Mouse (Mus musculus) MEL (cell line): ENCODE data around the gene Snapc2. TPM values are rescaled to one million over a fixed set of nuclear protein-coding genes. Genes with fewer than 3 reads are reported as not detected.

Experiments
- DNase-seq: peaks from one replicate; pipeline ENCODE4 v3.0.0; 2011; ENCODE audit warnings: low read depth, low spot score
- H3K27ac ChIP-seq: 2 replicates; pipeline ENCODE4 v1.5.1; 2012; ENCODE audit warnings: low read depth, mild to moderate bottlenecking, control low read depth, low read length, moderate library complexity; ENCODE audit not compliant: control insufficient read depth
- H3K27me3 ChIP-seq, 2 experiments: fragments of 150-350 bp in 1 of 2; sonication (generic) in 1 of 2; 2 replicates each; pipeline ENCODE4 v1.6.1; 2012; ENCODE audit warnings: low read length in 2 of 2, mild to moderate bottlenecking in 2 of 2, improper control_type of control experiment in 1 of 2, moderate library complexity in 1 of 2; ENCODE audit not compliant: insufficient read depth in 2 of 2, control insufficient read depth in 1 of 2
- H3K36me3 ChIP-seq, 2 experiments: 2 replicates each; pipeline ENCODE4 v1.6.1; 2012 to 2014; ENCODE audit warnings: low read length in 2 of 2, improper control_type of control experiment in 1 of 2, inconsistent platforms in 1 of 2, mild to moderate bottlenecking in 1 of 2; ENCODE audit not compliant: insufficient read depth in 2 of 2, control insufficient read depth in 1 of 2
- H3K4me1 ChIP-seq, 2 experiments: fragments of 150-350 bp in 1 of 2; sonication (generic) in 1 of 2; 2 replicates each; pipeline ENCODE4 v1.6.1; 2012; ENCODE audit warnings: low read length in 2 of 2, improper control_type of control experiment in 1 of 2, mild to moderate bottlenecking in 1 of 2; ENCODE audit not compliant: insufficient read depth in 2 of 2, control insufficient read depth in 1 of 2
- H3K4me3 ChIP-seq, 2 experiments: fragments of 150-350 bp in 1 of 2; sonication (generic) in 1 of 2; 2 replicates each; pipeline ENCODE4 v1.5.1; 2012; ENCODE audit warnings: low read depth in 2 of 2, low read length in 2 of 2, mild to moderate bottlenecking in 2 of 2, moderate library complexity in 2 of 2, control low read depth in 1 of 2, improper control_type of control experiment in 1 of 2; ENCODE audit not compliant: control insufficient read depth in 1 of 2, insufficient read depth in 1 of 2
- H3K79me2 ChIP-seq: 2 replicates; pipeline ENCODE4 v1.6.1; 2012; ENCODE audit warnings: mild to moderate bottlenecking, low read length, moderate library complexity; ENCODE audit not compliant: control insufficient read depth, poor library complexity, insufficient read depth
- H3K9ac ChIP-seq: 2 replicates; pipeline ENCODE4 v1.6.1; 2012; ENCODE audit warnings: low read depth, mild to moderate bottlenecking, control low read depth, low read length, moderate library complexity; ENCODE audit not compliant: control insufficient read depth, poor library complexity, severe bottlenecking
- H3K9me3 ChIP-seq: fragments of 150-350 bp; sonication (generic); replicated peaks from 2 replicates; pipeline ENCODE4 v1.6.1; 2012; ENCODE audit warnings: mild to moderate bottlenecking, low read length, improper control_type of control experiment, moderate library complexity; ENCODE audit not compliant: insufficient read depth
- BHLHE40 ChIP-seq: IDR thresholded peaks from 2 replicates; pipeline ENCODE4 v1.6.1; 2012; ENCODE audit warnings: low read depth, mild to moderate bottlenecking, inconsistent platforms, low read length, improper control_type of control experiment, borderline replicate concordance
- CHD1 ChIP-seq: IDR thresholded peaks from 2 replicates; pipeline ENCODE4 v1.6.1; 2012; ENCODE audit warnings: low read depth, mild to moderate bottlenecking, inconsistent platforms, low read length, improper control_type of control experiment
- CHD2 ChIP-seq: IDR thresholded peaks from 2 replicates; pipeline ENCODE4 v1.6.1; 2011; ENCODE audit warnings: low read length, improper control_type of control experiment
- CTCF ChIP-seq, 3 experiments: IDR thresholded peaks in 2 of 3; conservative IDR thresholded peaks in 1 of 3; 2 replicates each; pipeline ENCODE4 v1.5.1; 2011 to 2012; ENCODE audit warnings: low read length in 3 of 3, low read depth in 2 of 3, mild to moderate bottlenecking in 2 of 3, improper control_type of control experiment in 1 of 3, inconsistent platforms in 1 of 3, mixed read lengths in 1 of 3, moderate library complexity in 1 of 3; ENCODE audit not compliant: control insufficient read depth in 1 of 3, insufficient read depth in 1 of 3, poor library complexity in 1 of 3, severe bottlenecking in 1 of 3
- E2F4 ChIP-seq: IDR thresholded peaks from 2 replicates; pipeline ENCODE4 v1.6.1; 2011; ENCODE audit warnings: low read depth, low read length, improper control_type of control experiment, borderline replicate concordance
- ELF1 ChIP-seq: IDR thresholded peaks from 2 replicates; pipeline ENCODE4 v1.6.1; 2014; ENCODE audit warnings: low read depth, mild to moderate bottlenecking, inconsistent platforms, low read length, improper control_type of control experiment, moderate library complexity
- EP300 ChIP-seq, 2 experiments: IDR thresholded peaks; 2 replicates each; pipeline ENCODE4 v1.6.1; 2011; ENCODE audit warnings: improper control_type of control experiment in 2 of 2, low read length in 2 of 2, low read depth in 1 of 2, mild to moderate bottlenecking in 1 of 2
- GABPA ChIP-seq: IDR thresholded peaks from 2 replicates; pipeline ENCODE4 v1.6.1; 2012; ENCODE audit warnings: low read depth, mild to moderate bottlenecking, inconsistent platforms, low read length, improper control_type of control experiment, moderate library complexity
- GATA1 ChIP-seq: IDR thresholded peaks from 2 replicates; pipeline ENCODE4 v1.6.1; 2011; ENCODE audit warnings: low read depth, low read length, improper control_type of control experiment
- HCFC1 ChIP-seq: IDR thresholded peaks from 2 replicates; pipeline ENCODE4 v1.6.1; 2012; ENCODE audit warnings: low read depth, mild to moderate bottlenecking, inconsistent platforms, low read length, improper control_type of control experiment, moderate library complexity
- KAT2A ChIP-seq: conservative IDR thresholded peaks from 2 replicates; pipeline ENCODE4 v1.6.1; 2012; ENCODE audit warnings: low read depth, low read length, improper control_type of control experiment, inconsistent platforms
- MAX ChIP-seq: IDR thresholded peaks from 2 replicates; pipeline ENCODE4 v1.6.1; 2011; ENCODE audit warnings: low read length, improper control_type of control experiment
- MAZ ChIP-seq: IDR thresholded peaks from 2 replicates; pipeline ENCODE4 v1.6.1; 2012; ENCODE audit warnings: low read depth, mild to moderate bottlenecking, inconsistent platforms, low read length, improper control_type of control experiment
- MEF2A ChIP-seq: IDR thresholded peaks from 2 replicates; pipeline ENCODE4 v1.6.1; 2014; ENCODE audit warnings: low read depth, mild to moderate bottlenecking, inconsistent platforms, low read length, improper control_type of control experiment; ENCODE audit not compliant: poor library complexity, insufficient replicate concordance, severe bottlenecking; ENCODE audit errors: extremely low read depth
- MXI1 ChIP-seq: IDR thresholded peaks from 2 replicates; pipeline ENCODE4 v1.6.1; 2011; ENCODE audit warnings: mild to moderate bottlenecking, low read depth, low read length, improper control_type of control experiment
- MYC ChIP-seq: IDR thresholded peaks from 2 replicates; pipeline ENCODE4 v1.6.1; 2011; ENCODE audit warnings: low read depth, mild to moderate bottlenecking, low read length, improper control_type of control experiment, moderate library complexity
- NELFE ChIP-seq: IDR thresholded peaks from 2 replicates; pipeline ENCODE4 v1.6.1; 2011; ENCODE audit warnings: low read depth, low read length, improper control_type of control experiment
- NRF1 ChIP-seq: IDR thresholded peaks from 2 replicates; pipeline ENCODE4 v1.6.1; 2014; ENCODE audit warnings: low read depth, mild to moderate bottlenecking, inconsistent platforms, low read length, improper control_type of control experiment, moderate library complexity; ENCODE audit not compliant: poor library complexity, insufficient read depth, severe bottlenecking
- POLR2A ChIP-seq, 2 experiments: IDR thresholded peaks; 2 replicates each; pipeline ENCODE4 v1.6.1; 2011 to 2012; ENCODE audit warnings: low read length in 2 of 2, mild to moderate bottlenecking in 2 of 2, control low read depth in 1 of 2, improper control_type of control experiment in 1 of 2, low read depth in 1 of 2, moderate library complexity in 1 of 2; ENCODE audit not compliant: control insufficient read depth in 1 of 2, insufficient read depth in 1 of 2, poor library complexity in 1 of 2
- POLR2AphosphoS2 ChIP-seq: IDR thresholded peaks from 2 replicates; pipeline ENCODE4 v1.6.1; 2011; ENCODE audit warnings: low read length, improper control_type of control experiment
- POLR2AphosphoS5 ChIP-seq: IDR thresholded peaks from 2 replicates; pipeline ENCODE4 v1.6.1; 2012; ENCODE audit warnings: low read depth, borderline replicate concordance, mild to moderate bottlenecking, inconsistent platforms, low read length, moderate library complexity, mixed read lengths
- RAD21 ChIP-seq: IDR thresholded peaks from 2 replicates; pipeline ENCODE4 v1.6.1; 2011; ENCODE audit warnings: mild to moderate bottlenecking, low read depth, low read length, improper control_type of control experiment
- RCOR1 ChIP-seq: IDR thresholded peaks from 2 replicates; pipeline ENCODE4 v1.6.1; 2012; ENCODE audit warnings: low read depth, mild to moderate bottlenecking, inconsistent platforms, low read length, improper control_type of control experiment
- SIN3A ChIP-seq: IDR thresholded peaks from 2 replicates; pipeline ENCODE4 v1.6.1; 2012; ENCODE audit warnings: low read length, improper control_type of control experiment, inconsistent platforms
- SMC3 ChIP-seq: IDR thresholded peaks from 2 replicates; pipeline ENCODE4 v1.6.1; 2011; ENCODE audit warnings: low read depth, low read length, improper control_type of control experiment
- TAL1 ChIP-seq: IDR thresholded peaks from 2 replicates; pipeline ENCODE4 v1.6.1; 2012; ENCODE audit warnings: mild to moderate bottlenecking, inconsistent platforms, low read length, moderate library complexity, mixed read lengths
- TBP ChIP-seq: IDR thresholded peaks from 2 replicates; pipeline ENCODE4 v1.8.0; 2011; ENCODE audit warnings: low read depth, low read length, improper control_type of control experiment
- TCF12 ChIP-seq: IDR thresholded peaks from 2 replicates; pipeline ENCODE4 v1.6.1; 2014; ENCODE audit warnings: low read depth, mild to moderate bottlenecking, inconsistent platforms, low read length, improper control_type of control experiment, moderate library complexity
- USF1 ChIP-seq: IDR thresholded peaks from 2 replicates; pipeline ENCODE4 v1.6.1; 2014; ENCODE audit warnings: low read depth, mild to moderate bottlenecking, inconsistent platforms, low read length, improper control_type of control experiment, moderate library complexity
- USF2 ChIP-seq, 2 experiments: IDR thresholded peaks; 2 replicates each; pipeline ENCODE4 v1.6.1; 2011 to 2012; ENCODE audit warnings: improper control_type of control experiment in 2 of 2, low read length in 2 of 2, borderline replicate concordance in 1 of 2, inconsistent platforms in 1 of 2, low read depth in 1 of 2, mild to moderate bottlenecking in 1 of 2; ENCODE audit not compliant: insufficient read depth in 1 of 2
- ZKSCAN1 ChIP-seq: IDR thresholded peaks from 2 replicates; pipeline ENCODE4 v1.6.1; 2012; ENCODE audit warnings: low read depth, mild to moderate bottlenecking, inconsistent platforms, low read length, improper control_type of control experiment, moderate library complexity
- ZMIZ1 ChIP-seq: IDR thresholded peaks from 2 replicates; pipeline ENCODE4 v1.6.1; 2012; ENCODE audit warnings: low read depth, mild to moderate bottlenecking, inconsistent platforms, low read length, improper control_type of control experiment, moderate library complexity
- ZNF384 ChIP-seq: IDR thresholded peaks from 2 replicates; pipeline ENCODE4 v1.6.1; 2012; ENCODE audit warnings: low read depth, mild to moderate bottlenecking, inconsistent platforms, low read length, improper control_type of control experiment
- polyA plus RNA-seq, 2 experiments: library from polyadenylated mRNA; stranded (reverse) in 1 of 2; unstranded in 1 of 2; fragments of >175 nt in 1 of 2; fragments of >200 nt in 1 of 2; gene quantifications; 2 replicates each; pipeline versions ENCODE4 v1.2.1 to v1.2.4; 2012; ENCODE audit warnings: low replicate concordance in 2 of 2, low read depth in 1 of 2; ENCODE audit not compliant: insufficient read length in 2 of 2, insufficient read depth in 1 of 2, missing spikeins in 1 of 2
- total RNA-seq: library from RNA; depleted of rRNA; stranded (reverse); fragments of 300-350 nt; gene quantifications from 2 replicates; pipeline ENCODE4 v1.2.3, GENCODE M21; 2012

The Snapc2 gene
- total and polyA plus RNA-seq, 3 experiments: 24.2 to 46.2 TPM; not detected in 1

DNA sequence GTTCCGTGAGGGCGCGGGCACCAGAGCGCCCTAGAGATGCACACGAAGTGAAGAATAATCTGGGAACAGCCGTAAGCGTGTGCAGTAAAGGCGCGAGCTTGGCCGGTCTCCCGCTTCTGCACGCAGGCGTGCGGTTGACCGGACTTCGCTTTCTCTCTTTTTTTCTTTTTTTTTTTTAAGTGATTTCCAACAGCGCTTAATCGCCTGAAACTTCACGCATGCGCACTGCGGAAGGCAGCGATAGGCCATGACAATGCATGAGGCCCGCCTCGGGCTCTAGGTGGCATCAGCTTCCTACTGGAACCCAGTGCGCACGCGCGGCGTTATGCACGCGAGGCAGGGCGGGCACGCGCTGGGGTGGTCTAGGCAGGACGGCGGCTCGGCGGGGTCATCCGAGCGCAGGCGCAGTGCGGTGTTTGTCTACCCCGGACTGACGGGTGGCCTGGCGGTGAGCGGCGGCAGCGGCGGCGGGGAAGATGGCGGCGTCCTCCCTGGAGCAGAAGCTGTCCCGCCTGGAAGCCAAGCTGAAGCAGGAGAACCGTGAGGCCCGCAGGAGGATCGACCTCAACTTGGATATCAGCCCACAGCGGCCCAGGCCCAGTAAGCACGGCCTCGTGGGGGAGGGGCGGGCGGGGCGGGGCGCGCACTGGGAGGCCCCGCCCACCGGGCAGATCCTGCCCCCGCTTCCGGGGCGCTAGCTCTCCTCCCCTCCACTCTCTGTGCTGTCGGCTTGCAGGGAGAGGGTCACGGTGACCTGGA, 14.3 kb upstream of the Snapc2 start, which contains the start of the genes Map2k7 and Gm49320:
Gene Map2k7, plus strand, starts transcription at position 307 of the 759 bp plus-strand sequence.
Gene Gm49320, plus strand, starts transcription at position 432 of the 759 bp plus-strand sequence.
- peak within 1 kb of the TSS; percentile 82 to 91 for H3K4me3 ChIP-seq
- no peaks in the 10 kb centered on the region for H3K9me3 ChIP-seq
- H3K27me3 ChIP-seq: no peaks in the 10 kb centered on the region
- H3K4me1 ChIP-seq: peaks cover 0 to 18% of the 10 kb centered on the region in 2 experiments; a peak in 2 of 4 replicates
- DNase-seq: peak; percentile 99
- peak within 1 kb of the TSS; percentile 93 for H3K27ac ChIP-seq
- TF ChIP-seq E2F4 (no peak), HCFC1 (peak; percentile 87), RCOR1 (no peak), MAZ (peak; percentile 92), NRF1 (peak; percentile 100), CTCF (IDR thresholded peaks at IDR 0.05 in 2 of 3, conservative IDR thresholded peaks at IDR 0.05 in 1 of 3; ENCODE audit: control insufficient read depth in 1 of 3, insufficient read depth in 1 of 3, low read depth in 2 of 3, low read length in 3 of 3, poor library complexity in 1 of 3, severe bottlenecking in 1 of 3) (peak in 2 of 3 experiments; percentile 41 to 47; a peak in 3 of 6 replicates), ELF1 (peak; percentile 70), GATA1 (peak; percentile 26; the same call in 1 of the 2 replicates), ZMIZ1 (peak; percentile 90), CHD2 (peak; percentile 43; the same call in 1 of the 2 replicates), ZNF384 (peak; percentile 98), POLR2AphosphoS5 (no peak; the same call in 1 of the 2 replicates), NELFE (peak; percentile 85), BHLHE40 (peak; percentile 75; the same call in 1 of the 2 replicates), POLR2A (IDR thresholded peaks at IDR 0.05; ENCODE audit: control insufficient read depth in 1 of 2, insufficient read depth in 1 of 2, low read depth in 1 of 2, low read length in 2 of 2, poor library complexity in 1 of 2) (peak; percentile 65 to 93), USF2 (IDR thresholded peaks at IDR 0.05; ENCODE audit: borderline replicate concordance in 1 of 2, insufficient read depth in 1 of 2, low read depth in 1 of 2, low read length in 2 of 2) (no peak), MEF2A (no peak), RAD21 (no peak), MAX (peak; percentile 86; the same call in 1 of the 2 replicates), ZKSCAN1 (no peak), TCF12 (peak; percentile 70), SMC3 (0 out of 2 replicates have a peak, but pooled peaks have one; percentile 1), CHD1 (no peak), MXI1 (peak; percentile 84; the same call in 1 of the 2 replicates), POLR2AphosphoS2 (peak; percentile 86), USF1 (peak; percentile 71), EP300 (IDR thresholded peaks at IDR 0.05; ENCODE audit: low read depth in 1 of 2, low read length in 2 of 2) (peak in 1 of 2 experiments; percentile 13; a peak in 1 of 4 replicates), KAT2A (no peak; the same call in 1 of the 2 replicates), SIN3A (peak; percentile 69; the same call in 1 of the 2 replicates), TBP (peak; percentile 77), GABPA (no peak), TAL1 (no peak), MYC (peak; percentile 93; the same call in 1 of the 2 replicates)
- TF ChIP-seq, all 39 proteins: peak for 22
- Histone ChIP-seq H3K9ac (peak within 1 kb of the TSS; percentile 86), H3K79me2 (peaks cover 32% of the 10 kb centered on the region), H3K36me3 (peaks cover 2 to 15% of the 10 kb centered on the region in 2 experiments; a peak in 3 of 4 replicates)
